Mouse (Mus musculus) midbrain, embryonic 11.5 days (tissue): ENCODE data around the gene Cypt4. TPM values are rescaled to one million over a fixed set of nuclear protein-coding genes. Genes with fewer than 3 reads are reported as not detected.
"Not testable (repeated sequence)": the region's sequence is repeated elsewhere in the genome, so short reads cannot be mapped to it uniquely, and the experiment has no call there.

Experiments
- ATAC-seq: fragments of 200-750 bp; cut with Nextera tagmentation; 2 replicates; pipeline ENCODE4 v1.8.0; 2017; ENCODE audit warnings: moderate TSS enrichment, moderate library complexity; ENCODE audit not compliant: low FRiP score
- DNase-seq: peaks from one replicate; pipeline ENCODE4 v3.0.0; 2015; ENCODE audit warnings: low spot score; ENCODE audit errors: missing footprints
- H3K27ac ChIP-seq: fragments of 300-500 bp; sonication (generic); 2 replicates; pipeline ENCODE4 v1.5.1; 2014; ENCODE audit warnings: low read depth, low read length
- H3K27me3 ChIP-seq: fragments of 300-500 bp; sonication (generic); 2 replicates; pipeline ENCODE4 v1.6.1; 2014; ENCODE audit warnings: mild to moderate bottlenecking, low read length, moderate library complexity, mixed read lengths; ENCODE audit not compliant: control insufficient read depth, insufficient read depth
- H3K36me3 ChIP-seq: fragments of 300-500 bp; sonication (generic); 2 replicates; pipeline ENCODE4 v1.6.1; 2014; ENCODE audit warnings: mild to moderate bottlenecking, low read length, moderate library complexity, mixed read lengths; ENCODE audit not compliant: control insufficient read depth, insufficient read depth
- H3K4me1 ChIP-seq: fragments of 300-500 bp; sonication (generic); 2 replicates; pipeline ENCODE4 v1.6.1; 2014; ENCODE audit warnings: low read length; ENCODE audit not compliant: control insufficient read depth, insufficient read depth
- H3K4me2 ChIP-seq: fragments of 300-500 bp; sonication (generic); 2 replicates; pipeline ENCODE4 v1.6.1; 2014; ENCODE audit warnings: mild to moderate bottlenecking, moderate library complexity
- H3K4me3 ChIP-seq: fragments of 300-500 bp; sonication (generic); 2 replicates; pipeline ENCODE4 v1.5.1; 2014; ENCODE audit warnings: low read depth, low read length
- H3K9ac ChIP-seq: fragments of 300-500 bp; sonication (generic); 2 replicates; pipeline ENCODE4 v1.6.1; 2014; ENCODE audit warnings: low read length
- H3K9me3 ChIP-seq: fragments of 300-500 bp; sonication (generic); 2 replicates; pipeline ENCODE4 v1.6.1; 2016; ENCODE audit warnings: low read length; ENCODE audit not compliant: control insufficient read depth
- WGBS: fragments of 180-500 bp; shearing (Covaris S2); extraction: QIAGEN DNeasy Blood & Tissue Kit; methylation state at CpG from one replicate; pipeline ENCODE4 v1.1.7; 2014; 5-methylcytosine and 5-hydroxymethylcytosine counted together
- polyA plus RNA-seq: library from polyadenylated mRNA; unstranded; fragments of >200 nt; fragmentation: Nextera tagmentation; extraction: Ambion mirVana; gene quantifications from 2 replicates; pipeline ENCODE4 v1.2.1, GENCODE M21; 2014

Gene Cypt4
- polyA plus RNA-seq = not detected in 2 replicates

GRCm38 (mm10) chr9:24624896-24625295 is at the start of gene Cypt4:
TSS of gene Cypt4 (plus strand) at chr9:24625196.
- no peaks in the 10 kb centered on the region for H3K36me3 ChIP-seq
- H3K27ac ChIP-seq = no peak within 1 kb of the TSS
- 93% methylated on average over 5 of the region's 5 CpGs for WGBS
- H3K27me3 ChIP-seq = no peaks in the 10 kb centered on the region
- H3K4me2 ChIP-seq = no peak within 1 kb of the TSS
- H3K9me3 ChIP-seq = no peaks in the 10 kb centered on the region
- no peak for ATAC-seq
- DNase-seq = no peak
- no peaks in the 10 kb centered on the region for H3K4me1 ChIP-seq
- H3K9ac ChIP-seq = no peak within 1 kb of the TSS
- no peak within 1 kb of the TSS for H3K4me3 ChIP-seq

- H3K27ac ChIP-seq, H3K9ac ChIP-seq, H3K36me3 ChIP-seq, H3K4me2 ChIP-seq, H3K27me3 ChIP-seq, H3K9me3 ChIP-seq, DNase-seq, ATAC-seq, H3K4me3 ChIP-seq, H3K4me1 ChIP-seq: not testable (repeated sequence)
- 90% methylated on average over 2 of the region's 2 CpGs for WGBS
Measured at GRCm38 (mm10) chr9:24637341-24637740, 12.3 kb downstream of the Cypt4 start.

Other genes with a start within 250 kb of the Cypt4 start
- gene Dpy19l1, start 122.1 kb upstream of the Cypt4 start, polyA plus RNA-seq = 15.6 and 17.2 TPM in 2 replicates
- gene Dpy19l2, start 71.1 kb downstream of the Cypt4 start, polyA plus RNA-seq = 0.07 and 0.14 TPM in 2 replicates
- 0.07 and 0.08 TPM in 2 replicates for gene Tbx20, start 149.1 kb downstream of the Cypt4 start, polyA plus RNA-seq